Mouse (Mus musculus) lung, embryonic 14.5 days (tissue): ENCODE data around the gene Hapln4. TPM values are rescaled to one million over a fixed set of nuclear protein-coding genes. Genes with fewer than 3 reads are reported as not detected.
A peak's percentile ranks its signal among the peaks of the same experiment; 100 is the strongest.

ENCODE experiments used
- ATAC-seq: fragments of 200-750 bp; cut with Nextera tagmentation; 2 replicates; pipeline ENCODE4 v1.8.0; 2017; ENCODE audit warnings: mild to moderate bottlenecking, moderate TSS enrichment, moderate library complexity; ENCODE audit not compliant: insufficient read depth
- DNase-seq: peaks from one replicate; pipeline ENCODE4 v3.0.0-alpha.2; 2015
- H3K27ac ChIP-seq: fragments of 300-500 bp; sonication (generic); 2 replicates; pipeline ENCODE4 v1.5.1; 2014; ENCODE audit warnings: low read depth, mild to moderate bottlenecking, moderate library complexity
- H3K27me3 ChIP-seq: fragments of 300-500 bp; sonication (generic); 2 replicates; pipeline ENCODE4 v1.6.1; 2014; ENCODE audit warnings: low read length, control low read depth; ENCODE audit not compliant: insufficient read depth
- H3K36me3 ChIP-seq: fragments of 300-500 bp; sonication (generic); 2 replicates; pipeline ENCODE4 v1.6.1; 2014; ENCODE audit warnings: control low read depth; ENCODE audit not compliant: insufficient read depth
- H3K4me1 ChIP-seq: fragments of 300-500 bp; sonication (generic); 2 replicates; pipeline ENCODE4 v1.6.1; 2014; ENCODE audit warnings: antibody characterized with exemption, control low read depth; ENCODE audit not compliant: insufficient read depth
- H3K4me2 ChIP-seq: fragments of 300-500 bp; sonication (generic); 2 replicates; pipeline ENCODE4 v1.6.1; 2014; ENCODE audit warnings: mild to moderate bottlenecking
- H3K4me3 ChIP-seq: fragments of 300-500 bp; sonication (generic); 2 replicates; pipeline ENCODE4 v1.5.1; 2014; ENCODE audit warnings: low read depth, low read length
- H3K9ac ChIP-seq: fragments of 300-500 bp; sonication (generic); 2 replicates; pipeline ENCODE4 v1.6.1; 2014
- H3K9me3 ChIP-seq: fragments of 300-500 bp; sonication (generic); 2 replicates; pipeline ENCODE4 v1.6.1; 2016; ENCODE audit warnings: low read depth, low read length, control low read depth
- CTCF ChIP-seq: IDR thresholded peaks from 2 replicates; pipeline ENCODE4 v1.5.1; 2016; ENCODE audit warnings: antibody characterized with exemption, low read depth
- WGBS: fragments of 180-500 bp; shearing (Covaris S2); extraction: QIAGEN DNeasy Blood & Tissue Kit; methylation state at CpG from one replicate; pipeline ENCODE4 v1.1.7; 2014; 5-methylcytosine and 5-hydroxymethylcytosine counted together
- polyA plus RNA-seq: library from polyadenylated mRNA; unstranded; fragments of >200 nt; fragmentation: Nextera tagmentation; extraction: Ambion mirVana; gene quantifications from 2 replicates; pipeline ENCODE4 v1.2.1, GENCODE M21; 2014

Hapln4 gene
- polyA plus RNA-seq, 1 experiment from 2014 or later: 0.05 TPM

DNA sequence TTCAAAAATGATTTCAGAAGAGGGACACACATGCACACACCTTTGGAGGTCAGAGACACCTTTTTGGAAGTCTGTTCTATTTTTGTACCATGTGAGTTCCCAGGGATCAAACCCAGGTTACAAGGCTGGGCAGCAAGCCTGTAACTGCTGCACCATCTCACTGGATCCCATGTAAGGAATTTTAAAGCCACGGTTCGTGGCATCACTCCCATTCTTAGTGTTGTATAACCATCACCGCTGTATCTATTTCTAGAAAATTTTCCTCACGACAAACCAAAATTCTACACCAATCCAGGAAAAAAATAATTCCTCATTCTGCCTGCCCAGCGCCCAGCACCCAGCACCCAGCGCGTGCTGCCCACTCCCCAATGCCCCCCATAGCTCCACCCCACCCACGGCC, 16.0 kb downstream of the Hapln4 start:
- Histone ChIP-seq H3K9ac (no peak overlapping the region), H3K4me1 (no peaks in the 10 kb centered on the region), H3K27me3 (no peaks in the 10 kb centered on the region), H3K4me2 (no peak overlapping the region), H3K36me3 (no peaks in the 10 kb centered on the region), H3K9me3 (no peaks in the 10 kb centered on the region), H3K4me3 (no peak overlapping the region), H3K27ac (no peak overlapping the region)
- 67% methylated on average over 8 of the region's 8 CpGs for WGBS
- ATAC-seq: no peak
- no peak for TF ChIP-seq CTCF
- no peak for DNase-seq

DNA sequence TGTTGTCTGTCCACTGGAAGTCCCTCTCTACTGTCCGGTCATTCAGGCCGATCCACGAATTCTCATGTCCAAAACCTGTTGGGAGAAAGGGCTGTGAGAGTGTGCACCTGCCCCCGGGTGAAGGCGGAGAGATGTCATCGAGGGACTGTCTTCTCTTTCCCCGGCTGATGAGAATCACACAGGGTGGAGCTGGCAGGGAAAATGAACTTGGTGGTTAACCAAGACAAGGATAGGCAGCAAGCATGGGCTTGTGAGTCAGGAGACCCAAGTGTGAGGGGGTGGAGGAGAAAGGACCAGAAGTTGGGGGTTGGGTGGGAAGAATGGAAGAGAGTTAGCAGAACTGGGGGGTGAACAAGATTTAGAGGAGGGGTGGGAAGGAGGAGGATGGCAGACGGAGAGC, 17.0 kb downstream of the Hapln4 start:
- Histone ChIP-seq H3K9ac (no peak overlapping the region), H3K27ac (no peak overlapping the region), H3K4me1 (no peaks in the 10 kb centered on the region), H3K4me3 (no peak overlapping the region), H3K36me3 (no peaks in the 10 kb centered on the region), H3K4me2 (no peak overlapping the region), H3K9me3 (no peaks in the 10 kb centered on the region), H3K27me3 (no peaks in the 10 kb centered on the region)
- WGBS: 78% methylated on average over 8 of the region's 8 CpGs
- no peak for TF ChIP-seq CTCF
- DNase-seq (no peak), ATAC-seq (no peak)

DNA sequence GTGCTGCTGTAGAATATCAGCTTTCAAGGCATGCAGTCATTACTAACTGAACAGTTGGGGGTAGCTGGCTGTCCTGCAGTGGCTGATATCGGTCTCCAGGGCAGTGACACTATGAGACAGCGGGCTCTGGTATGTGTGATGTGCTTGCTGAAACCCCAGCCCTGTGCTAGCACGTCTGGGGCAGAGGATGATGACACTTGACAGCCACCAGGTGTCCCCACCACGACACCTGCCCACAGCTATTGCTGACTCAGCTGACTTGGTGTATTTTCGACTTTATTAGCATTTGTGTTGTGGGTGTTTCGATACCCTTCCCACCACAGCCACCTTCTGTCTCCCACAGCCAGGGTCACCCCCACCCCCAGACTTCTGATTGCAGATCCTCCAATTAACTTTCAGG, 21.2 kb downstream of the Hapln4 start:
- no peaks in the 10 kb centered on the region for H3K9me3 ChIP-seq
- DNase-seq (peak; percentile 29), ATAC-seq (no peak)
- H3K4me1 ChIP-seq: no peaks in the 10 kb centered on the region
- TF ChIP-seq CTCF: peak; percentile 69
- no peaks in the 10 kb centered on the region for H3K27me3 ChIP-seq
- 10% methylated on average over 6 of the region's 6 CpGs for WGBS
- H3K27ac ChIP-seq: no peak overlapping the region
- no peak overlapping the region for H3K9ac ChIP-seq
- H3K36me3 ChIP-seq: no peaks in the 10 kb centered on the region
- no peak overlapping the region for H3K4me2 ChIP-seq
- no peak overlapping the region for H3K4me3 ChIP-seq

DNA sequence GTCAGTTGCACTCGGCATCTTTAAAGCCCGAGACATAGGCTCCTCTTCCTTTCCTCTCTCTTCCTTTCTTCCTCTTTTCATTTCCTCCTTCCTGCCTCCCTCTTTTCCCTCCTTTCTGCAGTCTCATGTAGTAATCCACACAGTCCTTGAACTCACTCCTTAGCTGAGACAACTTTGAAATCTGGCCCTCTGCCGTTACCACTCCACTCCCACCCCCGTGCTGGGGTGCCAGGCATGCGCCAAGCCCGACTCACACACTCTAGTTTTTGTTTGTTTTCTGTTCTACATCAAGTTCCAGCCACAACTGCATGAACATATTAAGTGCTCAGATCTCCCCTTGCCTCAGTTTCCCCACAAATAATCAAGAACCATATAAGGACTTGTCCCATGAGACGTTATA, 21.7 kb downstream of the Hapln4 start:
- H3K9ac ChIP-seq: no peak overlapping the region
- H3K9me3 ChIP-seq: no peaks in the 10 kb centered on the region
- H3K36me3 ChIP-seq: no peaks in the 10 kb centered on the region
- H3K27me3 ChIP-seq: peaks cover 2% of the 10 kb centered on the region; the same call in 1 of the 2 replicates
- H3K4me1 ChIP-seq: no peaks in the 10 kb centered on the region
- H3K4me3 ChIP-seq: no peak overlapping the region
- WGBS: 73% methylated on average over 7 of the region's 7 CpGs
- no peak for ATAC-seq
- DNase-seq: no peak
- no peak for TF ChIP-seq CTCF
- H3K27ac ChIP-seq: no peak overlapping the region
- no peak overlapping the region for H3K4me2 ChIP-seq

DNA sequence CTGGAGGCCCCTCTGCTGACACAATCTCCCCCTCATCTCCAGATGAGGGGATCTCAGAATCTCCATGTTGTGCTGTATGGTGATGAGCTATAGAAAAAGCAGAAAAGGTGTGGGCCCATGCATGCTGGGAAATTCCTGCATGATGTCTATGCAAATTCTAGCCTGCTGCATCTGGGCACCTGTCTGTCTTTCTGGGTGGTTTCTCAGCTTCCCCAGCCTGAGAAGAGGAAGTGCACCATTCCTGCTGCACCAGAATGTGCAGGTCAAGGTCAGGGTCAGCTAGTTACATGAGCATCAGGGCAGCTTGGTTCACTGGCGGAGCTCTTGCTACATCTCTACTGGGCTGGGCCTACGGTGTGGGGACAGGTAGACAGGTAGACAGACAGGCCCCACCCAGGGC, 27.2 kb downstream of the Hapln4 start:
- no peak for DNase-seq
- Histone ChIP-seq H3K36me3 (no peaks in the 10 kb centered on the region), H3K27me3 (peaks cover 47% of the 10 kb centered on the region), H3K4me3 (no peak overlapping the region), H3K4me2 (no peak overlapping the region), H3K27ac (no peak overlapping the region), H3K9ac (no peak overlapping the region), H3K4me1 (no peaks in the 10 kb centered on the region), H3K9me3 (no peaks in the 10 kb centered on the region)
- no peak for ATAC-seq
- 77% methylated on average over 2 of the region's 2 CpGs for WGBS
- TF ChIP-seq CTCF: no peak

DNA sequence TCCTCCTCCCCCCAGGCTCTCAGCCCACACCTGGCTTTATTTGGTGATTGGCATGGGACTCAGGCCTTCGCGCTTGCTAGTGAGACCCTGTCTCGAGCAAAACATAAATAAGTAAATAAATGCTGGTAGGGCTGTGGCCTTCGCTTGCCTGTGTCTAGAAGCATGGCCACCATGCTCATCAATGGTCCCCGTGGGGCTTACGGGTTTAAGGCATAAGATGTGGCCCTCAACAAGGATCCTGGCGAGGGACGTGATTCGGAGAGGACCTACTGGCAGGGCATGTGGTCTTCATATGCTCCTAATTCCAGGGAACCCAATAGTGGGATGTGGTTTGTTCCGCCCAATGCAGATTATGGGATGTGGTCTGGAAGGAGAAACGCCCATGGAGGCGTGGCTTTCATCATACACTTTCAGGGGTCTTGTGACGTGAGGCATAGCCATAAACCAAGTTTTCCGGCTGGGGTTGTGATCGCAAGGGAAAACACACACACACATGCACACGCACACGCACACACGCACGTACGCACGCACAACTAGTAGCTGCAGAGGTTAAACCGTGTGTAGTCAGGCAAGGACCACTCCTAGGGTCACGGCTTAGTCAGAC, 28.0 kb downstream of the Hapln4 start:
- Histone ChIP-seq H3K9ac (no peak overlapping the region), H3K9me3 (no peaks in the 10 kb centered on the region), H3K4me3 (no peak overlapping the region), H3K27me3 (peaks cover 47% of the 10 kb centered on the region), H3K4me2 (no peak overlapping the region), H3K27ac (no peak overlapping the region), H3K36me3 (no peaks in the 10 kb centered on the region), H3K4me1 (no peaks in the 10 kb centered on the region)
- ATAC-seq (no peak), DNase-seq (no peak)
- no peak for TF ChIP-seq CTCF
- WGBS: 45% methylated on average over 23 of the region's 23 CpGs

DNA sequence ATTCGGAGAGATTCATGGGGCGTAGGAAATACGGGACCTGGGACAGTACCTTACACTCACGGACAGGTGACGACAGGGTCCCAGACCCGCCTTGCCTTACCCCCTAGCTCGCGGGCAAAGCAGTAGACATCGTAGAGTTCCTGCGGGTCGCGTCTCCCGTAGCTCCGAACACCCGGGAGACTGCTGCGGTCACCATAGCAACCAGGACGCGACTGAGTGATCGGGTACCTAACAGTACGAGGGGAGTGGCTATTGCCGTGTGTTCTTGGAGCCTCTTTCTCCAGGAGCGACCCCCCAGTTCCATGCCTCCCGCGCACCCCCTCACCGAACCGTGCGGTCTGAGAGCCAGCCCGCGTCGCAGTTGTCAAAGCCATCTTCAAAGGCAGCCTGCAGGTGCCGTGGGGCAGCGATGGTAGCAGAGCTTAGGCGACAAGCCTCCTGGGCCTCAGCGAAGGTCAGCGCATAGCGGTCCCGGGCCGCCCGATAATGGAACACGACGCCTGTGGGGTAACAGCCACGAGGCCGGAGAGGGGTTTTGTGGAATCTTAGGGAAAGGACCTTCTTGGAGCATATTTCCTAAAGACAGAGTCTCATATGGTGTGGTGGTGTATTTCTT, 29.3 kb downstream of the Hapln4 start:
- Histone ChIP-seq H3K36me3 (no peaks in the 10 kb centered on the region), H3K4me3 (no peak overlapping the region), H3K9ac (no peak overlapping the region), H3K4me2 (no peak overlapping the region), H3K4me1 (no peaks in the 10 kb centered on the region), H3K9me3 (no peaks in the 10 kb centered on the region), H3K27me3 (peaks cover 53% of the 10 kb centered on the region), H3K27ac (no peak overlapping the region)
- WGBS: 4% methylated on average over 43 of the region's 43 CpGs
- no peak for TF ChIP-seq CTCF
- ATAC-seq: no peak
- no peak for DNase-seq
